Mouse (Mus musculus): ENCODE measurements around the gene 3110082I17Rik. TPM values are rescaled to one million over a fixed set of nuclear protein-coding genes. Genes with fewer than 3 reads are reported as not detected.

The 3110082I17Rik gene
- total RNA-seq, 2 experiments from 2014 or later, result 10.8 to 10.9 TPM

GRCm38 (mm10) chr5:139324045-139324491, 136.3 kb downstream of the 3110082I17Rik start:
- DNase-seq, result no peak

GRCm38 (mm10) chr5:139323260-139323924, 136.9 kb downstream of the 3110082I17Rik start:
- DNase-seq, result peak; percentile 36

GRCm38 (mm10) chr5:139321331-139321730, 139.0 kb downstream of the 3110082I17Rik start:
- no peak for DNase-seq

GRCm38 (mm10) chr5:139320424-139320823, 139.9 kb downstream of the 3110082I17Rik start:
- no peak for DNase-seq

- DNase-seq, result no peak
Observed at GRCm38 (mm10) chr5:139317751-139318504, 142.4 kb downstream of the 3110082I17Rik start.

- no peak for DNase-seq
Observed at GRCm38 (mm10) chr5:139316982-139317675, 143.2 kb downstream of the 3110082I17Rik start.

GRCm38 (mm10) chr5:139314941-139315642, 145.2 kb downstream of the 3110082I17Rik start:
- no peak for DNase-seq

- DNase-seq, result no peak
Observed at GRCm38 (mm10) chr5:139313536-139313935, 146.8 kb downstream of the 3110082I17Rik start.

- no peak for DNase-seq
Observed at GRCm38 (mm10) chr5:139311822-139312221, 148.5 kb downstream of the 3110082I17Rik start.

- no peak for DNase-seq
Observed at GRCm38 (mm10) chr5:139310477-139310876, 149.8 kb downstream of the 3110082I17Rik start.

GRCm38 (mm10) chr5:139309946-139310345, 150.4 kb downstream of the 3110082I17Rik start:
- no peak for DNase-seq

Small RNAs within 50 kb of the gene (microRNA-seq; reads per million reads assigned to microRNA genes)
- gene Mir339, result 564 to 747 reads per million in 2 experiments

Other genes with a start within 250 kb of the 3110082I17Rik start
- gene Get4, start 208.2 kb downstream of the 3110082I17Rik start, total RNA-seq (2021), result 10 to 100 TPM; 76.4 to 80.4 TPM
- gene Adap1, start 134.9 kb downstream of the 3110082I17Rik start, total RNA-seq (2021), result 1 to 10 TPM; 1.8 to 2.4 TPM
- gene Cox19, start 109.1 kb downstream of the 3110082I17Rik start, total RNA-seq (2021), result 10 to 100 TPM; 76.9 to 79.3 TPM
- not detected for gene Cyp2w1, start 107.9 kb downstream of the 3110082I17Rik start, total RNA-seq (2021)
- 10 to 100 TPM; 23.3 to 28.2 TPM for gene Gpr146, start 82.8 kb downstream of the 3110082I17Rik start, total RNA-seq (2021)
- gene C130050O18Rik, start 55.2 kb downstream of the 3110082I17Rik start, total RNA-seq (2021), result under 1 TPM; 0.47 to 0.74 TPM
- gene Gper1, start 37.4 kb downstream of the 3110082I17Rik start, total RNA-seq (2021), result 1 to 10 TPM; 1.8 to 2.3 TPM
- 10 to 100 TPM; 20.6 to 21.5 TPM for gene Zfand2a, start 24.0 kb upstream of the 3110082I17Rik start, total RNA-seq (2021)
- gene Uncx, start 83.0 kb upstream of the 3110082I17Rik start, total RNA-seq (2021), result not detected

Data from heart, postnatal 4 days (tissue).